Mouse (Mus musculus): ENCODE results near the gene Ddx55.

The Ddx55 gene

DNA sequence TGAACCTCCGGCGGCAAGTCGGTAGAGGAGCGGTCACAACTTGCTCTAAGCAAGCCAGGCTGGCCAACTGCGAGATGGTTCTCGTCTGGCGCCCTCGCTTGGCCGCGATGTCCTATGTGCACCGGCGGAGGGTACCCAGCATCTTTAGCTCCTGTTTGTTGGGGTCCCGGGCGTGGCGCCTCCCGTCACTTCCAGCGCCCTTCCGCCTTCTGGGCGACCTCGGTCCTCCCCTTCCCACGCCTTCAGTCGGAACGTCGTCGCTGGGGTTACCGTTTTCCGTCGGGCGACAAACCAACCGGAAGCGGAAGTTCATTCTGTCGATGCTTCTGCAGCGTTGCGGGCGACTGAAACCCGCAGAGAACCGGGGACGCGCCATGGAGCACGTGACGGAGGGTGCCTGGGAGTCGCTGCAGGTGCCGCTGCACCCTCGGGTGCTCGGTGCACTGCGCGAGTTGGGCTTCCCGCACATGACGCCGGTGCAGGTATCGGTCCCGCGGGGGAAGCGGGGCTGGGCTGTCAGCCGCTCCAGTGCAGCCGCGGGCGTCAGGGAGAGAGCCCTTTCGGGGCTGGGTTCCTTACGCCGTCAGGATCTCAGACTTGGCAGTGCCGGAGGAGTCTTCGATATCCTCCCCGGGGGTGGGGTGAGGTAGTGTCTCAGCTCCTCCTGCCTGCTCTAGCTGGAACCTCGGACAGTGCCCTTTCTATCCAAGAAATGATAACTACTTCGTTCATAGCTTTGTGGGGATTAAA lies at the start of gene Ddx55:
Gene Ddx55 (plus strand): TSS at position 307 of the 750 bp plus-strand sequence.
- DNase-seq: peak; percentile 89 to 94

DNA sequence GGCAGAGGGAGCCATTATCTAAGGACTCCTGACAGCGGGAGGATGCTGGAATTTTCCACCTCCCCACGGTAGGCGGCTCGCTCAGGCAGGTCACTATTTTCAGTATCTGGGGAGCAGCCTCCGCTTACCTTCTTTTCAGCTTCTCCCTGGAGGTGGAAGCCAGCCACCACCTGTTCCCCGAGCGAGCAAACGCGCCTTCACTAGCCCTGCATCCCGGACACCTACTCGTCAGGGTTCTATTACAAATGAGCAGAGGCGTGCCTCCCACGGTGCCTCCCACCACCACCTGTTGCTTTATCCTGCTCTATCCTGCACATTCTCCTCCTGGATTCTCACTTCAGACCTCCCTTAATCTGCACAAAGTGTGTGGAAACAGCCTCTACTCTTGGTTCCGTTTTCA lies 48.9 kb upstream of the Ddx55 start:
- DNase-seq: no peak

GRCm38 (mm10) chr5:124505235-124505634 lies 47.4 kb upstream of the Ddx55 start:
- no peak for DNase-seq

- peak in 1 of 2 experiments; percentile 76 for DNase-seq
Observed at GRCm38 (mm10) chr5:124506731-124507359, 45.8 kb upstream of the Ddx55 start.

DNA sequence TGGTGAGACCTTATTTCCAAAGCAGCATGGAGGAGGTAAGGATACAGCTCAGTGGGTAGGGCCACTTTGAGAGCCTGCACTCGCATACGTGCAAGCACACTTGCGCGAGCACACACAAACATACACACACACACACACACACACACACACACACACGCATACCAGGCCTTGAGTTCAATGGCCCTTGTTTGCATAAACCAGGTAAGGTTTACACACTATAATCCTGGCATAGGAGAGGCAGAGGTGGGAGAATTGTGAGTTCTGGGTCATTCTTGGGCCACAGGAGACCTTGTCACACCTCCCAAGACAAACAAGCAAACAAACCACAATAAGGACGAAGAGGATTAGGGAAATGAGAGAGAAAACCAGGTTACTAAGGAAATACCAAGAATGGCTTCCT lies 43.5 kb upstream of the Ddx55 start:
- DNase-seq: no peak

DNA sequence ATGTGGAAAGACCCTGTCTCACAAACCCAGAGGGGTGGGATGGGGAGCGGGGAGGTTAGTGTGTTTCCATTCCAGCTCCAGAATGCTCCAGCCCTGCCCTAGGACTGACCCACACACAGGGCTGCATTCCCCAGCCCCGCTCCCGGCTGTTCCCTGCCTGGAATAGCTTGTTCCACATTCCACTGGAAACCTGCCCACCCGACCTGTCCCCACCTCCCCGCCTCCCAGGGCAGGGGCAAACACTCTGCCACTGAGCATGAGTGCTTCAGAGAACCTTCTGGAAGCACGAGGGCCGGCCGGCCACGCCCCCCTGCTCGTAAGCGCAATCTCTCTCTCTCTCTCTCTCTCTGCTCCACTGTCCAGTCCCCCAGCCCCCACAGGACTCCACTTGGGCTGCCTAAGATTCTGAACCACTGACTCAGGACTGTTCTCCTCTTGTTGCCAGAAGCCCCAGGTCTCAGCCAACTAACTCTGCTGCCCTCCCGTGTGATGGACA lies 42.9 kb upstream of the Ddx55 start:
- DNase-seq: peak; percentile 87 to 94

DNA sequence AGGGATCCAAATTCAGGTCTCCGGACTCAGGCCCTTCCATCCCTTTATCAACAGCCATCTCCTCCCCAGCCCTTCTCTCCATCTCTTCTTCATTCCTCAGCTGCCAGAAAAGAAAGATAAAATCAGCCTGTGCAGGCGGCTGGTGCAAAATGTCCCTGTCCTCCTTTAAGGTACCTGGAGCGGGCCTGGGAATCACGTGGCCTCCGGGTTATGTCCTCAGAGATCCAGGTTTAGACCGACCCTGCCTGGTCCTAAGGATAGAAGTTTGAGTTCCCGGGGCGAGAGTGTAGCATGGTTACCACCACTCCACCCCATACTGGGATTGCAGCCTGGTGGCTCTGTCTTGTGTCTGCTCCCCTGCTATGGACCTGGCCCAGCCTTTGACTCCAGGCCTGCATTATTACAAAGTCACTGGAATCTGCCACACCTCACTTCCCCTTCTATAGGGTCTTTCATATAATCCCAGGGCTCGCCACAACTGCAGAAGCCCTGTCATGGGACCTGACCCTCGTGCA lies 42.1 kb upstream of the Ddx55 start:
- DNase-seq: no peak

DNA sequence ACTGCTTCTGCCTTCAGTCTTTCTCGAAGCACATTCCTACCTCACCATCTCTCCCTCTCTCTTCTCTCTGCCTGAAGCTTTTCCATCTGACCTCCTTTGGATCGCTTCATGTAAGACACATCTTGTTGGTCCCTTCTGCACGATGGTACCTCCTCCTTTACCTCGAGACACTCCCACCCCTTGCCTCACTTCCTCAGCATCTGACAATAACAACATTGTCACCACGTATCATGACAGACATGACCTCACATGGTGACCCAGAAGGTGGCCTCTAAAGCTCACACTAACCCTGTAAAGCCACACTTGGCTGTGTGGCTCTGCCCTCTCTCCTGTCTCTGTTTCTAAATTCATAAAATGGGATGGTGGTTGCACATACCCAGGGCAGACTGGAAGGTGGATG lies 36.9 kb upstream of the Ddx55 start:
- DNase-seq: no peak

GRCm38 (mm10) chr5:124518648-124519047 lies 34.0 kb upstream of the Ddx55 start:
- no peak for DNase-seq

DNA sequence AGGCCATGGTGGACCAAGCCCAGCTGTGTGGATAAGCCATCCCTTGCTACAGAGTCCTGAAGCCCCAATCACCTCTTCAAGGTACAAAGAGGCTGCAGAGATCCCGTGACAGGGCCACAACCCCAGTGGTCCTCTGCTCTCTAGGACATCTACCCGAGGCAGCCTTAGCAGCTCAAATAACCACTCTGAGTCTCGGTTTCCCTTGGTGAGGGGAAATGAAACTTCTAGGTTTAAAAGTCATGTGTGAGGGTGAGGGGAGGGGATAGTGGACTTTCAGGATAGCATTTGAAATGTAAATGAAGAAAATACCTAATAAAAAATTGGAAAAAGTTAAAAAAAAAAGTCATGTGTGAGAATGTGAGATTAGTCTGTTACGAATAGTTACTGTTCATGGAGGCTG lies 31.1 kb upstream of the Ddx55 start:
- no peak for DNase-seq

DNA sequence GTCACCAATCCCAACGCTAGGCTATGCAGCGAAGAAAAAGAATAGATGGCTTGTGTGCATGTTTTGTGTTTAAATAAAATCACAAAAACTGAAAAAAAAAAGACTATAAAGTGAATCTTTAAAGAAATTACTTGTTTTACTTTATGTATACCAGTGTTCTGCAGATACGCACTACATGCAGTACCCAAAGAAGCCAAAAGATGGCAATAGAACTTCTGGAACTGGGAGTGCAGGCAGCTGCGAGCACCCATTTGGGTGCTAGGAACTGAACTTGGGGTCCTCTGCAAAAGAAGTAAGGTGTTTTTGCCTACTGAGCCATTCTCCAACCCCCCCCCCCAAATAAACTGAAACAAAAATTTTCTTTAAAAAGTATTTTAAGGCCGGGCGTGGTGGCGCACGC lies 29.6 kb upstream of the Ddx55 start:
- DNase-seq: no peak

- DNase-seq: no peak
Observed at GRCm38 (mm10) chr5:124524943-124525342, 27.7 kb upstream of the Ddx55 start.

- DNase-seq: no peak
Observed at GRCm38 (mm10) chr5:124528351-124528750, 24.3 kb upstream of the Ddx55 start.

GRCm38 (mm10) chr5:124528791-124529190 lies 23.9 kb upstream of the Ddx55 start:
- DNase-seq: peak; percentile 36 to 58

GRCm38 (mm10) chr5:124529191-124529651 lies 23.4 kb upstream of the Ddx55 start:
- peak; percentile 59 to 78 for DNase-seq

- peak in 1 of 2 experiments; percentile 34 for DNase-seq
Observed at GRCm38 (mm10) chr5:124529697-124530096, 23.0 kb upstream of the Ddx55 start.

DNA sequence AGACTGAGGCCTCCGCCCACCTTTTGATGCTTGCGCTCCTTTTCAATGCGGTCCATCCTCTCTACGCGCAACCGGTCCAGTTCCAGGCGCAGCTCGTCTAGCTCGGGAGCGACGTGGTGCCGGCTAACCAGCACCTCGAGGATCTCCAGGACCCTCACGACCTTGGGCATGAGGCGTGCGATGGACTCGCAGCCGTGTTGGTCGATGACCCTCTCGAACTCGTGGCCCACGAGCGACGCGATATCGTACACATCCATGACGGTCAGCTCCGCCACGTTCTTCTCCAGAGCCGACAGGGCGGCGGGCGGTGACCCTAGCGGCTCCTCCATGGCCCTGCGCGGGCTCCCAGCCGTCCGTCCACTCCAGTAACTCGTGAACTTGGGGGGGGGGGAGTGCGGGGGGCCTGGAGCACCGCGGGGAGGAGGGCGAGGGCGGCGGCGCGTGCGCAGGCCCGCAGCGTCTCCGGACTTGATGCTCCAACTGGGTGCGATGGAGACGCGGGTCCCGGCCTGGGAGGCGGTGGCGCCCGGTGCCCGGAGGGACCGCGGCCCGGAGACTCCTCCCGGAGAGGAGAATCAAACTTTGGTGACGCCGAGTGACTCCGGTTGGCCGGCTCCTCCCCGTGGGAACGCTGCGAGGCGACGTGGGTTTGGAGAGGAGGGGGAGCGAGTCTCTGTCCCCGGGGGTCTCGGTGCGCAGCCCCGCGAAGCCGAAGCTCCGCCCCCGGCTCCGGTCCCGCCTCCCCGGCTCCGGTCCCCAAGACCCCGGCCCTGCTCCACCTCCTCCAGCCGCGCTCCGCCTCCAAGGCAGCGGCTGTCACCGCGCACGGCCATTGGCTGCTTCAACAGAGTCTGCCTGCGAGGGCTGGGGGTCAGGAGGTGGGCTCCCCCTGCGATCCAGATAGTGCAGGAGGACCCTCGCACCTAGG lies 21.7 kb upstream of the Ddx55 start, which contains the start of gene Rilpl1:
Gene Rilpl1 (minus strand): TSS at position 737 of the 928 bp plus-strand sequence.
- peak; percentile 84 to 94 for DNase-seq

DNA sequence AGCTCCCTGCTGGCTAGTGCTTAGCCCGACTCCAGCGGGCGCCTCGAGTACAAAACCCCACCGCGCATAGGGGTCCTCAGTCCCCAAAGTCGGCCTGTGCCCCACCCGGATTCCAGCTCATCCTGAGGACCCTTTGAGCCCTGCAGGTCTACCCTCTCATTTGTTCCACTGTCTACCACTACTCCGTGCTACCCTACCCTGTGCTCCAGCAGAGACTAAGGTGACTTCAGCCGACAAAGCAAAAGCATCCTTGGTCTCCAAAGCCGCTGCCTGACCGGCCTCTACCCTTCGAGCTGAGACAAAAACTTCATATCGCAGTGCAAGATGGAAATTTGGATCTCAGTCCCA lies 21.1 kb upstream of the Ddx55 start:
- no peak for DNase-seq

- peak in 1 of 2 experiments; percentile 63 for DNase-seq
Observed at GRCm38 (mm10) chr5:124532451-124532850, 20.2 kb upstream of the Ddx55 start.

GRCm38 (mm10) chr5:124535016-124535415 lies 17.6 kb upstream of the Ddx55 start:
- no peak for DNase-seq

DNA sequence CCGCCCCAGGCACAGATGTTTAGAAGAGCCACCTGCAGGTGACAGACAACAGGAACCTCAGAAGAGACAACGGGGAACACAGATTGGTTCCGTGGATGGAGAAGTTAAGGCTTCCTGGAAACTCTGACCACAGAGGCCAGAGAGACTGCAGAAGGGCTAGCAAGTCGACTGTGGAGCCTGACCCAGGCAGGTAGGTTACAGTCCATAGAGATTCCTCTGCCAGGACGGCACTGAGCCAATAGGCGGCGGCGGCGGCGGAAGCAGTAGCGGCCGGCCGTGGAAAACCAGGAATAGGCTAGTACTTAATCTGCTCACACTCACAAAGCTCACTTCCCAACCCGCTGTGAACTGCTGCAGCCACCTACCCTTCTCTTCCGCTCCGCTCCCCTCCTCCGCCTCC lies 15.9 kb upstream of the Ddx55 start:
- DNase-seq: peak; percentile 83 to 92

All from kidney, postnatal 25 days (tissue).